Mouse (Mus musculus): Measurements from ENCODE around the gene Gramd1b.

- TF ChIP-seq CTCF (IDR thresholded peaks at IDR 0.05; ENCODE audit: insufficient read depth, low read depth, low read length) (no peak), POLR2A (IDR thresholded peaks at IDR 0.05; ENCODE audit: insufficient read depth, low read depth, low read length) (no peak)
These were observed 209.5 kb downstream of the Gramd1b start for GRCm38 (mm10) chr9:40321668-40322003.
